ENCODE assay signal across 23 mouse cellular contexts in the genomic region with DNA sequence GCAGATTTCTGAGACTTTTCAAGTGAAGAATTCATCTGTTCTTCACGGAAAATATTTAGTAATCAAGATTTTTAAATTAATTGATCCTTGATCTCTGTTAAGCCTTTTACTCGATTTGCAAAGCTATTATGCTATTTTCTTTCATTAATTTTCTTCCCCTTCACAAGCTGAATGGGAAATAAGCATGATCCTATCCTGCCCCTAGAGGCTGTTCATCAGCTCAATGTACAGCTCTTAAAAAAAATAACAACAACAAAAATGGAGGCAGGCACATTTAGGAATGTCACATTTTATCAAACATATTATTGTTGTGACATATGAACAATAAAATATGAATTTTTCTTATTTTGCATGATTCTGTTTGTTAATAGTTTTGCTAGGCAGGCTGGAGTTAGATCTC.
DNase-seq lines count a peak whose midpoint lies in the region; ATAC-seq and TF ChIP-seq lines count a peak whose summit lies in the region.
"Had no signal": no experiment of that assay in that cellular context is flagged by ENCODE, and none has a peak within 500 bp of the region (broad histone marks: within the 10 kb centered on the region; RNA-seq: fewer than 3 reads in every experiment).

No protein-coding gene starts in this region.

- no peaks in the 10 kb centered on the region for H3K79me2 ChIP-seq in heart, adult 2 months (replicated peaks; ENCODE audit: control insufficient read depth, insufficient read depth, low read length)

- H3K27ac ChIP-seq in heart, adult 2 months = no peak overlapping the region
- no peak overlapping the region for H3K27ac ChIP-seq in heart, embryonic 12.5 days (ENCODE audit: poor library complexity, severe bottlenecking)
- no peak overlapping the region for H3K27ac ChIP-seq in intestine, postnatal 0 days (ENCODE audit: low read depth, low read length)
- H3K27ac ChIP-seq in intestine, embryonic 16.5 days (ENCODE audit: low read length) = no peak overlapping the region
- no peak overlapping the region for H3K27ac ChIP-seq in lung, embryonic 14.5 days (ENCODE audit: low read depth)
- no peak overlapping the region for H3K27ac ChIP-seq in stomach, postnatal 0 days (replicated peaks)
- H3K27ac ChIP-seq: forebrain, embryonic 10.5 days had no signal

- 0 out of 2 replicates have a peak, but pooled peaks have one; percentile 7 for TF ChIP-seq CTCF in heart, adult 2 months (IDR thresholded peaks at IDR 0.05)
- TF ChIP-seq CTCF in intestine, postnatal 0 days (IDR thresholded peaks at IDR 0.05; ENCODE audit: low read depth) = peak; percentile 38; the same call in 1 of the 2 replicates
- TF ChIP-seq CTCF in lung, embryonic 14.5 days (IDR thresholded peaks at IDR 0.05; ENCODE audit: low read depth) = no peak
- TF ChIP-seq CTCF in stomach, postnatal 0 days (IDR thresholded peaks at IDR 0.05; ENCODE audit: low read depth) = peak; percentile 32; the same call in 1 of the 2 replicates

- no peak for ATAC-seq in heart, embryonic 12.5 days (ENCODE audit: insufficient number of reproducible peaks, low FRiP score)
- no peak for ATAC-seq in intestine, postnatal 0 days
- no peak for ATAC-seq in intestine, embryonic 16.5 days
- ATAC-seq in lung, embryonic 14.5 days (ENCODE audit: insufficient read depth) = no peak
- no peak for ATAC-seq in stomach, postnatal 0 days (ENCODE audit: low FRiP score, low TSS enrichment)
- ATAC-seq: forebrain, embryonic 14.5 days; hindbrain, embryonic 16.5 days; inflammation-experienced regulatory T-cells, adult 6 months; Patski had no signal

- no peaks in the 10 kb centered on the region for H3K36me3 ChIP-seq in heart, adult 2 months (ENCODE audit: control insufficient read depth, insufficient read depth, low read length)
- peaks cover 10% of the 10 kb centered on the region; the same call in 1 of the 2 replicates for H3K36me3 ChIP-seq in heart, embryonic 12.5 days
- no peaks in the 10 kb centered on the region for H3K36me3 ChIP-seq in intestine, postnatal 0 days (ENCODE audit: control insufficient read depth, insufficient read depth)
- H3K36me3 ChIP-seq in intestine, embryonic 16.5 days (ENCODE audit: control insufficient read depth, insufficient read depth, low read length) = no peaks in the 10 kb centered on the region
- H3K36me3 ChIP-seq in lung, embryonic 14.5 days (ENCODE audit: insufficient read depth) = no peaks in the 10 kb centered on the region
- H3K36me3 ChIP-seq in stomach, postnatal 0 days (ENCODE audit: control insufficient read depth, insufficient read depth, low read length) = no peaks in the 10 kb centered on the region
- H3K36me3 ChIP-seq: forebrain, embryonic 10.5 days; G1E; hindbrain, embryonic 13.5 days had no signal

- no peak for TF ChIP-seq POLR2A in heart, adult 2 months (IDR thresholded peaks at IDR 0.05; ENCODE audit: insufficient read depth, low read depth, low read length)

- intact Hi-C loops in heart, adult 2 months (cut with DNase I) = no loop called here

- H3K4me3 ChIP-seq in heart, adult 2 months = no peak overlapping the region
- H3K4me3 ChIP-seq in heart, embryonic 12.5 days = no peak overlapping the region
- H3K4me3 ChIP-seq in intestine, postnatal 0 days (ENCODE audit: low read depth, low read length) = no peak overlapping the region
- no peak overlapping the region for H3K4me3 ChIP-seq in intestine, embryonic 16.5 days (ENCODE audit: low read length)
- no peak overlapping the region for H3K4me3 ChIP-seq in lung, embryonic 14.5 days (ENCODE audit: low read depth, low read length)
- no peak overlapping the region for H3K4me3 ChIP-seq in stomach, postnatal 0 days (ENCODE audit: low read depth, low read length)
- H3K4me3 ChIP-seq: forebrain, embryonic 10.5 days; heart, embryonic 13.5 days; hindbrain, embryonic 13.5 days had no signal

- WGBS in heart, adult 2 months = 83% methylated on average over 2 of the region's 2 CpGs
- 77% methylated on average over 2 of the region's 2 CpGs for WGBS in heart, embryonic 12.5 days
- WGBS in intestine, postnatal 0 days = 67% methylated on average over 2 of the region's 2 CpGs
- WGBS in intestine, embryonic 16.5 days = 71% methylated on average over 2 of the region's 2 CpGs
- WGBS in lung, embryonic 14.5 days = 64% methylated on average over 2 of the region's 2 CpGs
- 65% methylated on average over 2 of the region's 2 CpGs for whole genome bisulfite sequencing in stomach, postnatal 0 days

- no peaks in the 10 kb centered on the region for H3K27me3 ChIP-seq in heart, adult 2 months (ENCODE audit: control insufficient read depth, insufficient read depth, low read length)
- H3K27me3 ChIP-seq in heart, embryonic 12.5 days (replicated peaks) = no peaks in the 10 kb centered on the region
- H3K27me3 ChIP-seq in intestine, postnatal 0 days (replicated peaks; ENCODE audit: control insufficient read depth, insufficient read depth, low read length) = no peaks in the 10 kb centered on the region
- H3K27me3 ChIP-seq in intestine, embryonic 16.5 days (replicated peaks; ENCODE audit: control insufficient read depth, insufficient read depth, low read length) = no peaks in the 10 kb centered on the region
- no peaks in the 10 kb centered on the region for H3K27me3 ChIP-seq in lung, embryonic 14.5 days (ENCODE audit: insufficient read depth, low read length)
- no peaks in the 10 kb centered on the region for H3K27me3 ChIP-seq in stomach, postnatal 0 days (ENCODE audit: control insufficient read depth, insufficient read depth, low read length)
- H3K27me3 ChIP-seq: CH12.LX; heart, embryonic 13.5 days; hindbrain, embryonic 13.5 days; Patski had no signal

- no peak for TF ChIP-seq EP300 in heart, adult 2 months (IDR thresholded peaks at IDR 0.05; ENCODE audit: insufficient read depth, low read depth, low read length)
- no peak for TF ChIP-seq EP300 in stomach, postnatal 0 days (optimal IDR thresholded peaks at IDR 0.05)

- no peak overlapping the region for H3K9ac ChIP-seq in heart, adult 2 months (ENCODE audit: low read depth, low read length)
- H3K9ac ChIP-seq in heart, embryonic 12.5 days = no peak overlapping the region
- H3K9ac ChIP-seq in intestine, postnatal 0 days (ENCODE audit: low read depth, low read length) = no peak overlapping the region
- H3K9ac ChIP-seq in intestine, embryonic 16.5 days (ENCODE audit: low read depth, low read length) = no peak overlapping the region
- H3K9ac ChIP-seq in lung, embryonic 14.5 days = no peak overlapping the region
- H3K9ac ChIP-seq in stomach, postnatal 0 days (ENCODE audit: low read length) = no peak overlapping the region
- H3K9ac ChIP-seq: heart, embryonic 13.5 days; hindbrain, embryonic 13.5 days had no signal

- H3K9me3 ChIP-seq in heart, embryonic 12.5 days (replicated peaks) = no peaks in the 10 kb centered on the region
- no peaks in the 10 kb centered on the region for H3K9me3 ChIP-seq in intestine, postnatal 0 days (ENCODE audit: control insufficient read depth)
- H3K9me3 ChIP-seq in intestine, embryonic 16.5 days (ENCODE audit: control insufficient read depth, low read length) = no peaks in the 10 kb centered on the region
- no peaks in the 10 kb centered on the region for H3K9me3 ChIP-seq in lung, embryonic 14.5 days (ENCODE audit: low read depth, low read length)
- H3K9me3 ChIP-seq in stomach, postnatal 0 days (ENCODE audit: control insufficient read depth, low read length) = no peaks in the 10 kb centered on the region
- H3K9me3 ChIP-seq: forebrain, embryonic 10.5 days; heart, embryonic 13.5 days; hindbrain, embryonic 13.5 days had no signal

- H3K4me1 ChIP-seq in heart, adult 2 months (ENCODE audit: control insufficient read depth, insufficient read depth, low read length) = peaks cover 1% of the 10 kb centered on the region; the same call in 1 of the 2 replicates
- peaks cover 42% of the 10 kb centered on the region for H3K4me1 ChIP-seq in heart, embryonic 12.5 days (replicated peaks)
- H3K4me1 ChIP-seq in intestine, postnatal 0 days (replicated peaks; ENCODE audit: control insufficient read depth, insufficient read depth, low read length) = no peaks in the 10 kb centered on the region
- no peaks in the 10 kb centered on the region; the same call in 1 of the 2 replicates for H3K4me1 ChIP-seq in intestine, embryonic 16.5 days (ENCODE audit: control insufficient read depth, insufficient read depth, low read length)
- no peaks in the 10 kb centered on the region for H3K4me1 ChIP-seq in lung, embryonic 14.5 days (ENCODE audit: insufficient read depth)
- H3K4me1 ChIP-seq in stomach, postnatal 0 days (replicated peaks; ENCODE audit: control insufficient read depth, insufficient read depth) = no peaks in the 10 kb centered on the region

- no peak for DNase-seq in heart, adult 2 months
- DNase-seq in lung, embryonic 14.5 days = peak; percentile 26
- DNase-seq in lung, postnatal 4 days = no peak
- no peak for DNase-seq in stomach, postnatal 0 days (ENCODE audit: low spot score)
- DNase-seq: adrenal gland, postnatal 10 days; adrenal gland, postnatal 36 days; B cell, adult 2 months; cerebellum, adult 18-20 months; cerebellum, adult 9-10 months; cerebellum, postnatal 14 days; gastrocnemius, postnatal 36 days had no signal

- no peak overlapping the region for H3K4me2 ChIP-seq in heart, embryonic 12.5 days
- H3K4me2 ChIP-seq in intestine, postnatal 0 days (replicated peaks; ENCODE audit: low read depth) = no peak overlapping the region
- no peak overlapping the region for H3K4me2 ChIP-seq in intestine, embryonic 16.5 days (ENCODE audit: low read depth, low read length)
- no peak overlapping the region for H3K4me2 ChIP-seq in lung, embryonic 14.5 days
- H3K4me2 ChIP-seq in stomach, postnatal 0 days (replicated peaks; ENCODE audit: low read depth) = no peak overlapping the region
- H3K4me2 ChIP-seq: hindbrain, embryonic 13.5 days had no signal
